Mouse (Mus musculus) heart, embryonic 12.5 days (tissue): Measurements from ENCODE around the gene 1110012L19Rik. TPM values are rescaled to one million over a fixed set of nuclear protein-coding genes. Genes with fewer than 3 reads are reported as not detected.
"Not testable (repeated sequence)": the region's sequence is repeated elsewhere in the genome, so short reads cannot be mapped to it uniquely, and the experiment has no call there.

Source experiments
- ATAC-seq: fragments of 200-750 bp; cut with Nextera tagmentation; 2 replicates; pipeline ENCODE4 v1.8.0; 2017; ENCODE audit warnings: moderate TSS enrichment, moderate library complexity; ENCODE audit not compliant: insufficient number of reproducible peaks, low FRiP score
- H3K27ac ChIP-seq: fragments of 300-500 bp; sonication (generic); 2 replicates; pipeline ENCODE4 v1.5.1; 2016; ENCODE audit warnings: mild to moderate bottlenecking, moderate library complexity; ENCODE audit not compliant: poor library complexity, severe bottlenecking
- H3K27me3 ChIP-seq: fragments of 300-500 bp; sonication (generic); replicated peaks from 2 replicates; pipeline ENCODE4 v1.6.1; 2016; ENCODE audit warnings: mild to moderate bottlenecking, moderate library complexity
- H3K36me3 ChIP-seq: fragments of 300-500 bp; sonication (generic); 2 replicates; pipeline ENCODE4 v1.6.1; 2016; ENCODE audit warnings: mild to moderate bottlenecking, moderate library complexity
- H3K4me1 ChIP-seq: fragments of 300-500 bp; sonication (generic); replicated peaks from 2 replicates; pipeline ENCODE4 v1.6.1; 2016; ENCODE audit warnings: mild to moderate bottlenecking
- H3K4me2 ChIP-seq: fragments of 300-500 bp; sonication (generic); 2 replicates; pipeline ENCODE4 v1.6.1; 2016; ENCODE audit warnings: mild to moderate bottlenecking, moderate library complexity
- H3K4me3 ChIP-seq: fragments of 300-500 bp; sonication (generic); 2 replicates; pipeline ENCODE4 v1.5.1; 2016; ENCODE audit warnings: mild to moderate bottlenecking
- H3K9ac ChIP-seq: fragments of 300-500 bp; sonication (generic); 2 replicates; pipeline ENCODE4 v1.6.1; 2016; ENCODE audit warnings: mild to moderate bottlenecking, moderate library complexity
- H3K9me3 ChIP-seq: fragments of 300-500 bp; sonication (generic); replicated peaks from 2 replicates; pipeline ENCODE4 v1.6.1; 2016; ENCODE audit warnings: mild to moderate bottlenecking, moderate library complexity
- WGBS: fragments of 180-500 bp; shearing (Covaris S2); methylation state at CpG from one replicate; pipeline ENCODE4 v1.1.7; 2016; 5-methylcytosine and 5-hydroxymethylcytosine counted together
- polyA plus RNA-seq: library from polyadenylated mRNA; unstranded; fragments of >200 nt; fragmentation: Nextera tagmentation; extraction: Ambion mirVana; gene quantifications from 2 replicates; pipeline ENCODE4 v1.2.1, GENCODE M21; 2016

The 1110012L19Rik gene
- polyA plus RNA-seq: 23.7 and 24.5 TPM in 2 replicates

- peak within 1 kb of the TSS; percentile 64 for H3K27ac ChIP-seq
- H3K9me3 ChIP-seq: no peaks in the 10 kb centered on the region
- H3K9ac ChIP-seq: peak within 1 kb of the TSS; percentile 73
- peaks cover 6% of the 10 kb centered on the region; the same call in 1 of the 2 replicates for H3K4me1 ChIP-seq
- peak within 1 kb of the TSS; percentile 64 for H3K4me3 ChIP-seq
- peaks cover 11% of the 10 kb centered on the region; the same call in 1 of the 2 replicates for H3K36me3 ChIP-seq
- no peaks in the 10 kb centered on the region for H3K27me3 ChIP-seq
- 13% methylated on average over 22 of the region's 22 CpGs for WGBS
- H3K4me2 ChIP-seq: peak within 1 kb of the TSS; percentile 66
- ATAC-seq: peak; percentile 94
These were observed at the start of gene 1110012L19Rik for GRCm38 (mm10) chrX:70385276-70385961. Gene 1110012L19Rik (plus strand): TSS chrX:70385877.

DNA sequence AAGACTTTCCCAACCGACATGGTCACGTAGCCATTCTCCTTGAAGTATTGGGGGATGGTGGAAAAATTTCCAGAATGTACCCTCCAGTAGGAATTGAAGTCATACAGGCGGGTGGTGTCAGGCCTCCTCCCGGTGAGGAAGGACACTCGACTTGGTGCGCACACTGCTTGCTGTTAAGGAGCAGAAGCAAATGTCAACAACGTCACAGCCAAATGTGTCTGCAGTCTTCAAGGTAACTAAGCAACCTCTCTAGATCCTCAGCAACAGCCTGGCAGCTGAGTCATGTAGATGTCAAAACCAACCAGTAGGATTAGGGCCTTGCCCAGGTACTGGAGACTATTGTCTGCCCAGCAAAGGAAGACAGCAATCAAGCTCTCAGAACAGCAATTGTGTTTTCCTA, 22.7 kb upstream of the 1110012L19Rik start:
- Histone ChIP-seq H3K9ac (no peak overlapping the region), H3K4me3 (no peak overlapping the region), H3K9me3 (no peaks in the 10 kb centered on the region), H3K4me1 (no peaks in the 10 kb centered on the region), H3K27me3 (no peaks in the 10 kb centered on the region), H3K4me2 (no peak overlapping the region), H3K36me3 (no peaks in the 10 kb centered on the region), H3K27ac (no peak overlapping the region)
- WGBS: 78% methylated on average over 7 of the region's 7 CpGs
- no peak for ATAC-seq

GRCm38 (mm10) chrX:70363446-70363845, 22.2 kb upstream of the 1110012L19Rik start:
- H3K9me3 ChIP-seq: no peaks in the 10 kb centered on the region
- no peak overlapping the region for H3K27ac ChIP-seq
- no peaks in the 10 kb centered on the region for H3K27me3 ChIP-seq
- no peaks in the 10 kb centered on the region for H3K4me1 ChIP-seq
- ATAC-seq: no peak
- H3K9ac ChIP-seq: no peak overlapping the region
- no peak overlapping the region for H3K4me2 ChIP-seq
- H3K36me3 ChIP-seq: no peaks in the 10 kb centered on the region
- H3K4me3 ChIP-seq: no peak overlapping the region
- 77% methylated on average over 5 of the region's 5 CpGs for WGBS

DNA sequence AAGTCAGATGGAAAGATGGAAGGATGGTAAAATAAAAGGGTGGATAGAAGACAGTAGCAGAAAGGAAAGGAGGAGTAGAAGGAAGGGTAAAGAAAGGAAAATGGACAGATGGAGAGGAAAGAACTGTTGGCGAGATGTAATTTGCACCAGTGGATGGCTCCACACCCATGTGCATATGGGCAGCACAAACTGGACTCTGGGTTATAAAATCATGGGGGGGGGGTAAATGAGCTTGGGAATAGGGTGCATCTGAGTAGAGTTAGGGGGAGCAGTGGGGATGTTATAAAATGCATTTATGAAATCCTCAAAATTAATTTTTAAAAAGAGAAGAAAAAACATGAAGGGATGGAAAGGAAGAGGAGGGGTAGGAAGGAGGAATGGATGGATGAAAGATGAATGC, 21.5 kb upstream of the 1110012L19Rik start:
- no peaks in the 10 kb centered on the region for H3K27me3 ChIP-seq
- ATAC-seq: no peak
- no peak overlapping the region; the same call in 1 of the 2 replicates for H3K27ac ChIP-seq
- 77% methylated on average over 1 of the region's 1 CpGs for WGBS
- H3K4me2 ChIP-seq: peak overlapping the region; percentile 62
- H3K4me1 ChIP-seq: no peaks in the 10 kb centered on the region
- no peak overlapping the region for H3K9ac ChIP-seq
- peak overlapping the region; percentile 61 for H3K4me3 ChIP-seq
- H3K9me3 ChIP-seq: no peaks in the 10 kb centered on the region
- no peaks in the 10 kb centered on the region for H3K36me3 ChIP-seq

DNA sequence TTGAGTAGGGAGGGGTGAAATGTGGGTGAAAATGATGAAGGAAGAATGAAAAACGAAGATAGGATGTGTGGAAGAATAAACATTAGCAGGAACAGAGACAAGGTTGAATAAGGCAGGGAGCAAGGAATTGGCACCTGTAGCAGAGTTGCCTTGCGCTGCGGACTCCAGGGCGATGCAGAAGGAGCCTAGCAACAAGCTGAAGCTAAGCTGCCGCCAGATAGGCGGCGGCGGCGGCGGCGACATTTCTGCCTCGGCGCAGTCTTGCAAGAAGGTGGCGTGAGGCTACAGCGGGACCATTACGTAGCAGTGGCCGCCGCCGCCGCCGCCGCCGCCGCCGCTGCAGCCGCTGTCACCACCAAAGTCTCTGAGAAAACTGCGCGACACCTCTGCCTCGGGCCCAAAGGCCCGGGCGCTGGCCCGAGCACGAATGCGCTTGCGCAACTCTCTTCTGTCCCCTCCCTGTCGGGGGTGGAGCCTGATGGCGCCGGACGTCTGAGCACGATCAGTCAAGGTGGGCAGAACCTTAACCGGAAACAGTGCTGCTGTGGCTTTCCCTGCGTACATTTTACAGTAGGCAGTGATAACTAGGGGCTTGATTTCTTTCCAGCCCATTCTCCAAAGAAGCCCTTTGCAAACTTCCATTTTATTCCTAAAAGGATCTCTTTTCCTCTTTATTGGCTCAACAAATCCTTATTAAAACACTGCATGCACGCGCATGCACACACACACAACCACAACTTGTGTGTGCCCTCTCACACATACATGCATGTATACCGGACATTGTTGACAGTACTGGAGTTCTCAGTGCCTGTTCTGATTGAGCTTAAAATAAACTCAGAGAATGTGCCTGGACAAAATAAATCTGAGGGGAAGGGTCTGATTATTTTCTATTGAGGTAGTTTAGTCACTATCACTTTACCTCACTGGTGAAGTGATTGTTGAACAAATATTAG, 20.7 kb upstream of the 1110012L19Rik start, which contains the start of gene Ids:
Ids (minus strand) TSS at position 424 of the 953 bp plus-strand sequence.
- no peaks in the 10 kb centered on the region for H3K27me3 ChIP-seq
- no peaks in the 10 kb centered on the region for H3K36me3 ChIP-seq
- 17% methylated on average over 35 of the region's 45 CpGs for WGBS
- peak within 1 kb of the TSS; percentile 62 for H3K4me2 ChIP-seq
- H3K4me1 ChIP-seq: no peaks in the 10 kb centered on the region
- peak within 1 kb of the TSS; percentile 66 for H3K27ac ChIP-seq
- peak within 1 kb of the TSS; percentile 61 for H3K4me3 ChIP-seq
- no peaks in the 10 kb centered on the region for H3K9me3 ChIP-seq
- ATAC-seq: peak; percentile 87
- H3K9ac ChIP-seq: peak within 1 kb of the TSS; percentile 80

GRCm38 (mm10) chrX:70369758-70370157, 15.9 kb upstream of the 1110012L19Rik start:
- not testable (repeated sequence) for H3K9me3 ChIP-seq, H3K4me3 ChIP-seq, H3K27me3 ChIP-seq, H3K4me1 ChIP-seq, H3K4me2 ChIP-seq, ATAC-seq, H3K27ac ChIP-seq, H3K36me3 ChIP-seq, H3K9ac ChIP-seq
- WGBS: 29% methylated on average over 2 of the region's 6 CpGs

DNA sequence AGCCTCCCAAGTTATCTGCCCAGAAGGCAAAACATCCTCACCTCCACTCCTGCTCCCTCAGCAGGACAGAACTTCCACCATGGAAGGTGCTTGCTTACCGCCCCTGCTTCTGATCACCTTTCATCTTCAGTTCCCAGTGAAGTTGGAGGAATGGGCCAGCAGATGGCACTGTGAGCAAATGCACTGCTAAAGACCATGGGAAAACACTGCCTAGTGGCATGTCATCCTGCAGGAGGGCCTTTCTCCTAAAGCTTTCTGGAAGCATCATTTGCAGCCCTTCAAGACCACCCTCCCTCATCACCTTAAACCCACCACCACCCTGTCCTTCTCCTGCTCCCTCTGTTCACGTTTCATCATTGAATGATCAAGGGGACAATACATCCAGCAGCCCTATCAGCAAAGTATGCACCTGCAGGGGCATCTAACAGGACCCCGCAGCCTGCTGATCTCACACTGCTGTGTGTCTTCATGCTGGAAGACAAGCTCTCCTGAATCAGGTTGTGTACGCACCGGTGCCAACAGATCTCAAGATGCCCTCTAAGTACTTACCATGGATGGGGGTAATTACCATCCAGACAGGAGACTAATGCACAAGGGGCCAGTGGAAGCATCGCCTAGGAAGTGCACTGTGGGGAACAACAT, 11.1 kb upstream of the 1110012L19Rik start:
- H3K9ac ChIP-seq, H3K27ac ChIP-seq, H3K36me3 ChIP-seq, H3K4me3 ChIP-seq, H3K9me3 ChIP-seq, H3K4me2 ChIP-seq, H3K4me1 ChIP-seq, ATAC-seq, H3K27me3 ChIP-seq: not testable (repeated sequence)
- WGBS: 52% methylated on average over 6 of the region's 6 CpGs

DNA sequence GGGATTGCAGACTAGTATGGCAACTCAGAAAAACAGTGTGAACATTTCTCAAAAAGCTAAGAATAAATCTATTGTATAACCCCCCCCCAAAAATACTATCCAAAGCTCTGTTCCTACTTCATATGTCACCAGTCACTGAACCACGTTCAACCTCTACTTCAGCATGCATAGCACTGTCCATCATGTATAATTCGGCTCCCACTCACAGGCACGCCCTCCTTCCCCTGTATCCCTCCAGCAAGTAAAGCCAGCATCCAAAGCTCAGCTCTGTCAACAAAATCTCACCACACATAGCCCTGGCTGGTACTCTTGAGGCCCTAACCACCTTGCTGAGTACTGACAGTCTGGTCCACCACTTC, 781 bp upstream of the 1110012L19Rik start:
- no peak for ATAC-seq

DNA sequence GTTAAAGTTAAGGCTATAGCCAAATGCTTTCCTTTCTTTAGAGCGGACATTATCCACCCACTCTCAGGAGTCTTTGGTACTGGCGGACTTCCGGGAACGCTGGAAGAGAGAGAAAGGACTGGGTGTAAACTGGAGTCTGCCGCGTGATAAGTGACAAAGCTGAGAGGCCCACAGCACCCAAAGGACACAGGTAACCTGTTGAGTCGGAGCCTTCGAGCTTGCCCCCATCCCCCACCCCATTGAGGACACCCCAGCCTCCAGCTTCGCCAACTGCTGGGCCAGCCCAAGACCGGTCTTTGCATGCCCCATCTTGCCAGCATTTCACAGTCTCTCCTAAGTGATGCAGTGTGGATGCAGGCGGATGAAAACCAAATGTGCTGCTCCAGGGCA, 280 bp downstream of the 1110012L19Rik start:
- peak overlapping the region; percentile 64 for H3K4me3 ChIP-seq
- H3K27ac ChIP-seq: peak overlapping the region; percentile 64; the same call in 1 of the 2 replicates
- ATAC-seq: peak; percentile 58
- 17% methylated on average over 11 of the region's 11 CpGs for WGBS
- peak overlapping the region; percentile 73 for H3K9ac ChIP-seq
- no peaks in the 10 kb centered on the region for H3K27me3 ChIP-seq
- peaks cover 6% of the 10 kb centered on the region; the same call in 1 of the 2 replicates for H3K4me1 ChIP-seq
- H3K4me2 ChIP-seq: peak overlapping the region; percentile 66
- peaks cover 11% of the 10 kb centered on the region; the same call in 1 of the 2 replicates for H3K36me3 ChIP-seq
- no peaks in the 10 kb centered on the region for H3K9me3 ChIP-seq

More for the DNA sequence above, 781 bp upstream of the 1110012L19Rik start:
- Histone ChIP-seq H3K9me3 (no peaks in the 10 kb centered on the region), H3K36me3 (peaks cover 11% of the 10 kb centered on the region; the same call in 1 of the 2 replicates), H3K9ac (peak overlapping the region; percentile 73), H3K4me3 (peak overlapping the region; percentile 64), H3K4me2 (peak overlapping the region; percentile 63), H3K27ac (peak overlapping the region; percentile 64), H3K4me1 (peaks cover 6% of the 10 kb centered on the region; the same call in 1 of the 2 replicates), H3K27me3 (no peaks in the 10 kb centered on the region)
- WGBS: 59% methylated on average over 3 of the region's 3 CpGs

- not testable (repeated sequence) for H3K9ac ChIP-seq, H3K27ac ChIP-seq, H3K4me1 ChIP-seq, H3K4me3 ChIP-seq, ATAC-seq, H3K4me2 ChIP-seq, H3K9me3 ChIP-seq, H3K27me3 ChIP-seq
- peaks cover 11% of the 10 kb centered on the region; the same call in 1 of the 2 replicates for H3K36me3 ChIP-seq
These were observed 7.0 kb downstream of the 1110012L19Rik start for GRCm38 (mm10) chrX:70392636-70393035.
